Mouse (Mus musculus): ENCODE results near the gene Tdrd9.

GRCm38 (mm10) chr12:111938623-111939177, 32.7 kb upstream of the Tdrd9 start:
- no peak for TF ChIP-seq CTCF (conservative IDR thresholded peaks at IDR 0.05; ENCODE audit: insufficient read depth, insufficient read length, low read depth, low read length)
- TF ChIP-seq POLR2A (IDR thresholded peaks at IDR 0.05; ENCODE audit: low read depth, low read length) = no peak

Measured in kidney, adult 2 months (tissue).